Mouse (Mus musculus) stomach, embryonic 14.5 days (tissue): Measurements from ENCODE around the gene Mrps18b. TPM values are rescaled to one million over a fixed set of nuclear protein-coding genes. Genes with fewer than 3 reads are reported as not detected.

Experiments used
- ATAC-seq: fragments of 200-750 bp; cut with Nextera tagmentation; 2 replicates; pipeline ENCODE4 v1.8.0; 2017; ENCODE audit warnings: low read depth, moderate TSS enrichment; ENCODE audit not compliant: insufficient number of reproducible peaks, insufficient read depth, low FRiP score
- H3K27ac ChIP-seq: fragments of 300-500 bp; sonication (generic); 2 replicates; pipeline ENCODE4 v1.5.1; 2014; ENCODE audit warnings: mild to moderate bottlenecking, low read length, moderate library complexity, mixed read lengths
- H3K27me3 ChIP-seq: fragments of 300-500 bp; sonication (generic); 2 replicates; pipeline ENCODE4 v1.6.1; 2014; ENCODE audit warnings: low read length, control low read depth, mixed read lengths; ENCODE audit not compliant: control insufficient read depth, insufficient read depth
- H3K36me3 ChIP-seq: fragments of 300-500 bp; sonication (generic); 2 replicates; pipeline ENCODE4 v1.6.1; 2014; ENCODE audit warnings: mild to moderate bottlenecking, control low read depth, low read length, moderate library complexity, mixed read lengths; ENCODE audit not compliant: control insufficient read depth, insufficient read depth
- H3K4me1 ChIP-seq: fragments of 300-500 bp; sonication (generic); 2 replicates; pipeline ENCODE4 v1.6.1; 2014; ENCODE audit warnings: low read length, control low read depth, mixed read lengths; ENCODE audit not compliant: control insufficient read depth, insufficient read depth
- H3K4me2 ChIP-seq: fragments of 300-500 bp; sonication (generic); replicated peaks from 2 replicates; pipeline ENCODE4 v1.6.1; 2014; ENCODE audit warnings: low read depth, low read length, control low read depth
- H3K4me3 ChIP-seq: fragments of 300-500 bp; sonication (generic); 2 replicates; pipeline ENCODE4 v1.5.1; 2014; ENCODE audit warnings: low read depth, low read length, control low read depth
- H3K9ac ChIP-seq: fragments of 300-500 bp; sonication (generic); replicated peaks from 2 replicates; pipeline ENCODE4 v1.6.1; 2014; ENCODE audit warnings: low read depth, mild to moderate bottlenecking, control low read depth, low read length, moderate library complexity, mixed read lengths
- H3K9me3 ChIP-seq: fragments of 300-500 bp; sonication (generic); 2 replicates; pipeline ENCODE4 v1.6.1; 2016; ENCODE audit warnings: low read depth, low read length, control low read depth; ENCODE audit not compliant: control insufficient read depth
- WGBS: fragments of 180-500 bp; shearing (Covaris S2); extraction: QIAGEN DNeasy Blood & Tissue Kit; methylation state at CpG from one replicate; pipeline ENCODE4 v1.1.7; 2014; 5-methylcytosine and 5-hydroxymethylcytosine counted together
- polyA plus RNA-seq: library from polyadenylated mRNA; unstranded; fragments of >200 nt; fragmentation: Nextera tagmentation; extraction: Ambion mirVana; gene quantifications from 2 replicates; pipeline ENCODE4 v1.2.1, GENCODE M21; 2014

The Mrps18b gene
- polyA plus RNA-seq, 1 experiment from 2014 or later, result 72.2 TPM

DNA sequence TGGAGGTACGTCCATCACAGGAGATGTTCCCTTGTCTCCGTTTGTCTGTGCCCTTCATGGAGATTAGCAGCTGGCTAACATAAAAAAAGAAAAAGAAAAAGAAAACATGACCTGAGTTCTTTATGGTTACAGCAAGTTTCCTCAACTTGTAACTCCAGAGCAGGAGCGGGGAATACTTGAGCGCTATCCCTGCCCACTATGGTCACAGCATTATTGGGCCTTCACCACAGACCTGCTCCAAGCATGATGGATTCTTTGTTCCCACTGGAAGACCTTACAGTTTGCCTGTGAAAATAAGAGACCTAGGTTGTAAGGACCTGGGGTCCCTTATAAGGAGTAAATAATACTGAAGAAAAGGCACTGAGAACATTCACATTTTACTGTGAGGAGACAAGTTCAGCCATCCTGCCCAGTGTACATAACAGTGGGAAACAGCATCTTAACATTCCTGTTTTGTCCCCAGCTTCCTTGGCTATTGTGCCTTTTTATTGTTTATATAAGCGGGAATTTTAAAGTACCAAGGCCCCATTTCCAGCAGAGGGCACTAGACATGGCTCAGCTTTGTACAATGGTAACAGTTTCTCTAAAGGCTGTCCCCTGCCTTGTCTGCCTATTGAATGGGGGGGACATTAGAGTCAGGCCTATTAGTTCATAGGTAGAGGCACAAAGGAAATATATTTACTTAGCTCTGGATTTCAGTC is 4.8 kb upstream of the Mrps18b start:
- Histone ChIP-seq H3K36me3 (peaks cover 31% of the 10 kb centered on the region), H3K9me3 (no peaks in the 10 kb centered on the region), H3K27me3 (no peaks in the 10 kb centered on the region), H3K4me1 (peaks cover 16% of the 10 kb centered on the region; the same call in 1 of the 2 replicates), H3K27ac (peak overlapping the region; percentile 10; the same call in 1 of the 2 replicates), H3K9ac (no peak overlapping the region), H3K4me3 (no peak overlapping the region), H3K4me2 (no peak overlapping the region)
- 66% methylated on average over 5 of the region's 5 CpGs for WGBS
- no peak for ATAC-seq

DNA sequence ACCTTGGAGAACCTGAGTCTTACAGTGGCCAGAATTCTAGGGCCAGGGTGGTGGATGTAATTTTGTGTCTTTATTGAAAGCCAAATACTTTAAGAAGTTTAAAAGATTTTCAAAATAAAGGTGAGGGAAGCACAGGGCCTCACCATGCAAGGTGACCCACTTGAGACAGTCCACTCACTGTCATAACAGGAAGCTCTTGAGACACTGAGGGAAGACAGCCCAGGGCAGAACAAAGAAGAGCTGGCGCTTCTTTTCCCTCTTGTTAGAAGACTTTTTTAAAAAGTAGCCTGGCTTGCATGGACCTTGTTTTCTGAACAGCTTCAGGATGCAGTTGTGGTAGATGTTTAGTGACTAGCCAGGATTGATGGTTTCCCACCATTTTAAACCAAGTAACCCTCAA is 4.2 kb upstream of the Mrps18b start:
- Histone ChIP-seq H3K27ac (peak overlapping the region; percentile 97; the same call in 1 of the 2 replicates), H3K36me3 (peaks cover 26% of the 10 kb centered on the region), H3K9me3 (no peaks in the 10 kb centered on the region), H3K27me3 (no peaks in the 10 kb centered on the region), H3K4me3 (no peak overlapping the region), H3K4me1 (peaks cover 16% of the 10 kb centered on the region; the same call in 1 of the 2 replicates), H3K4me2 (peak overlapping the region; percentile 94), H3K9ac (no peak overlapping the region)
- WGBS, result 50% methylated on average over 1 of the region's 1 CpGs
- ATAC-seq, result no peak

DNA sequence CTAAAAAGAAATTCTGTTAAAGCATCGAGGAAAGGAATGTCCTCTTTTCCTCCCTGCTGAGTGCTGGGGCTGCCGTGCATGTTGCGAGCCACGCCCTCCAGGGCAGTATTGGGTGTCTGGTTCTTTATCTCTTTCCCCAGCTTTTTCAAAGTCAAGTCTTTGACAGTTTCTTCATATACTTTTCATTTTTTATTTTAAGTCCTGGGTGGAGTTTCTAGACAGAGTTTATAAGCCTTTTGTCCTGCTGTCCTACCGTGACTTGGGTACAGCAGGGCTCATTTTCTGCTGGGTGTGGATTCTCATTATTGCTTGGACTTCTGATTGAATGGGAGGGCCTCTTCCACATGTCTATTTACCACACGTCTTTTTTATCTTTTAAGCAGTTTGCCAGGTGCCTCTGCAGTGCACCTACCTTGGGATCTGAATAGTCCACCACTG is 3.7 kb upstream of the Mrps18b start:
- WGBS, result 42% methylated on average over 6 of the region's 6 CpGs
- no peak overlapping the region for H3K4me3 ChIP-seq
- no peak for ATAC-seq
- H3K4me1 ChIP-seq, result peaks cover 16% of the 10 kb centered on the region; the same call in 1 of the 2 replicates
- H3K9ac ChIP-seq, result peak overlapping the region; percentile 45
- H3K4me2 ChIP-seq, result peak overlapping the region; percentile 94
- peaks cover 21% of the 10 kb centered on the region for H3K36me3 ChIP-seq
- no peaks in the 10 kb centered on the region for H3K27me3 ChIP-seq
- H3K27ac ChIP-seq, result peak overlapping the region; percentile 97; the same call in 1 of the 2 replicates
- no peaks in the 10 kb centered on the region for H3K9me3 ChIP-seq

DNA sequence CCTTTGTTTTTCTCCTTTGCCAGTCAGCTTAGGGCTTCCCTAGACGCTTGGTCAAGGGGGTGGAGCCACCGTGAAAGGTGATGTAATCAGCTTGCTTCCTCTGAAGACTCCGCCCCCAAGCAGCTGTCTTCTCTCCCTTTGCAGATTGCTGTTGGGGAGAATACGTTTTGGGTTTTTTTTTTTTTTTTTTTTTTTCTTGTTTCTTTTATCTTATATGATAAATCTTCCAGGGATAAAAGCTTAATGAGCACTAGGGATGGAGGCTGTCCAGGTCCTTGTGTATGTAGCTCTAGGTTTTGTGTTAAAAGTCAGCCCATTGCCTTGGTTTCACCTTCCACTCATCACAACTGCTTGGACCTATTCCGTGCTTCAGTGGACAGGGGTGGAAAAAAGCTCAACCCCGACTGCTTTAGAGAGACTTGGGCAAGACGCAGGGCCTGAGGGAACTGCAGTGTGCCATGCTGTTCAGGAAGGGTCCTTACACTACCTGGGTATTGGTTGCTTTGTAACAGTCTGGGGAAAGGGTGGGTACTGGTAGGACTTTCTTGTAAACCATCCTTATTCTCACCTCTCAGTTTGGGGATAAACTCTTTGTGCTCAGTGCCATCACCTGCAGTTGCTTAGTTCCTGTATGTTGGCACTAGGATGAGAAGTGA is 3.0 kb upstream of the Mrps18b start:
- Histone ChIP-seq H3K36me3 (peaks cover 18% of the 10 kb centered on the region), H3K4me3 (peak overlapping the region; percentile 90), H3K9ac (peak overlapping the region; percentile 45), H3K27ac (peak overlapping the region; percentile 97), H3K27me3 (no peaks in the 10 kb centered on the region), H3K9me3 (no peaks in the 10 kb centered on the region), H3K4me2 (peak overlapping the region; percentile 94), H3K4me1 (peaks cover 16% of the 10 kb centered on the region; the same call in 1 of the 2 replicates)
- peak; percentile 46 for ATAC-seq
- WGBS, result 10% methylated on average over 7 of the region's 7 CpGs

DNA sequence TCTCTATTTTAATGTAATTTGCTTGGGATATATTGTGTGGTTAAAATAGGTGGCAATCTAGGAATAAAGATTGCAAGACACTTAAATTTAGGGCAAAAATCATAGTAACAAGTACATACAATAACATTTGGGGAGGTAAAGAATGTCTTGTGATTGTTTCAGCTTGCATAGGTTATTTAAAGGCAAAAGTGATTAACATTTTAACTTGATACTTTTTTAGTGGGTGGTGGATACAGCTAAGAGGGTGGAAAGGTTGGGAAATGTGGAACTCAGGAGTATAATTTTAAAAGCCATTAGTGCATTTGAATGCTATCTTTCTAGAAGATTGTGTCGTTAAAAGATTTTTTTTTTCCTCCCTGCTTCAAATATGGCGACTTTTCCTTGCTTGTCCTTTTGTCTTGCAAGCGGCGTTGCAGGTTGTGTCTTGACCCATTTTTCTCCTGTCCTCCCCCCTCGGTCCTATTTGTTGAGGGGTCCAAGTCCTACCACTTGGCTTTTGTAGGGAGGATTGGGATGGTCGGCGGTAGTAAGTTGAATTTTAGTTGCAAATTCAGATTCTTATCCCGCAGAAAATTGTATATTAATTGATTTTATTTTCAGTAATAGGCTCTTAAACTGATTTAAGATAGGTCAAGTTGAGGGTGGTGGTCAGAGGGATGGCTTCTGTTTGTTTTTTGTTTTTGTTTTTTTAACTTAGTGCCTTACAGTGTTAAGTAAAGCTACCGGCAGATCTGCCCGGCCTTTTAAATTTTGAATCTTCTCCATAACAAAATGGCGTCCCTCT is 2.3 kb upstream of the Mrps18b start:
- under 1% methylated on average over 11 of the region's 11 CpGs for WGBS
- H3K36me3 ChIP-seq, result peaks cover 17% of the 10 kb centered on the region
- no peak for ATAC-seq
- H3K27ac ChIP-seq, result peak overlapping the region; percentile 97
- peaks cover 16% of the 10 kb centered on the region; the same call in 1 of the 2 replicates for H3K4me1 ChIP-seq
- peak overlapping the region; percentile 94 for H3K4me2 ChIP-seq
- H3K9ac ChIP-seq, result peak overlapping the region; percentile 98
- no peaks in the 10 kb centered on the region for H3K27me3 ChIP-seq
- peak overlapping the region; percentile 90 for H3K4me3 ChIP-seq
- H3K9me3 ChIP-seq, result no peaks in the 10 kb centered on the region

DNA sequence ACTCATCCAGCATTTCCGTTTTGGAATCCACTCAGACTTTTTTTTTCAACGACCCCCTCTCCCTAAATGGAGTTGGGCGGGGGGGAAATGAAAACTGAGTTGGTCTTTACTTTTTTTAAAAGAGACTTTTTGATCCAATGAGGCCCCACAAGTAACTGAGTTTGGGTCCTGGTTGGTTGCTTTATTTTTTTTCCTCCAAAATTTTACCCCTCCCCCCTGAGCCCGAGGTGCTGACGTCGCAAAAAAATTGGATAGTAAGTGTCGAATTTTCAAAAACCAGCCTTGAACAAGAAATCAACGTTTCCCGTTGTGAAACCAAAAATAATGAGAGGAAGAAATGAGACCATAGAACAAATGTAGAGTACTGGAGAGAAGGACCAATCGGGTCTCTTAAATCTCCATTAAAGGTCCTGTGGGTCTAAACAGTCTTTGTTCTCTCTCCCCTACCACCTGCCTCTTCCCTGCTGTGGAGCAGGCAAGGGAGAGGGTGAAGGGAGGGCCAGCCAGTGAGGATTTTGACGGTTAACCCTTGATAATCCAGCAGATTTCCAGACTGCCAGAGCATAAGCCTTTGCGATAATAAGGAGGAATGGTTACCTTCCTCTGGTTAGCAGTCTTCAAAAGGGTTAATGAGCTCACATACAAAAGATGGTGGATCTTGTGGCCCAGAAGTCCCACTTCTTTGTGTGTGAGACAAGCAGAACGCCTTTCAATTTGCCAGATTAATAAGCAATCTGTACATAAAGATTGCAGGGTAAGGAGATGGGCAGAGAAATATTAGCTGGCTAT is 1.5 kb upstream of the Mrps18b start:
- Histone ChIP-seq H3K4me2 (peak overlapping the region; percentile 94), H3K4me3 (peak overlapping the region; percentile 90), H3K36me3 (peaks cover 22% of the 10 kb centered on the region), H3K27ac (peak overlapping the region; percentile 97), H3K27me3 (no peaks in the 10 kb centered on the region), H3K9ac (peak overlapping the region; percentile 98), H3K9me3 (no peaks in the 10 kb centered on the region), H3K4me1 (peaks cover 16% of the 10 kb centered on the region; the same call in 1 of the 2 replicates)
- WGBS, result under 1% methylated on average over 13 of the region's 13 CpGs
- no peak for ATAC-seq

DNA sequence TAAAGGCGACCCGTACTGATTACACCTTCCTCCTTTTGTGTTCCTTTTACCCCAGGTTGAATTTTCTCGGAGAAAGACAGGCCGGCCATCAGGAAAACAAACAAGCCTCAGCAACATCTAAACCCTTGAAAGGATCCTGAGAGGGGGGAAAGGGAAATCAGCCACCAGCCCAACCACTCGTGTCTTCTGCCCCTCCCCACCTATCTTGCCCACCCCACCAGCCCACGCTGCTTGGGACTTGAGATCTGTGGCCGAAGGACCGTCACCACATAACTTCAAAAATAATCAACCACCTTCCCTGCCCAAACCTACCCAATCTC is 914 bp upstream of the Mrps18b start:
- no peak for ATAC-seq
- peak overlapping the region; percentile 90 for H3K4me3 ChIP-seq
- no peaks in the 10 kb centered on the region for H3K9me3 ChIP-seq
- WGBS, result under 1% methylated on average over 8 of the region's 8 CpGs
- peak overlapping the region; percentile 94 for H3K4me2 ChIP-seq
- peak overlapping the region; percentile 98 for H3K9ac ChIP-seq
- peaks cover 27% of the 10 kb centered on the region for H3K36me3 ChIP-seq
- peak overlapping the region; percentile 97 for H3K27ac ChIP-seq
- no peaks in the 10 kb centered on the region for H3K27me3 ChIP-seq
- peaks cover 16% of the 10 kb centered on the region; the same call in 1 of the 2 replicates for H3K4me1 ChIP-seq
